10 mouse cellular contexts compared by ENCODE assay signal in the genomic region with DNA sequence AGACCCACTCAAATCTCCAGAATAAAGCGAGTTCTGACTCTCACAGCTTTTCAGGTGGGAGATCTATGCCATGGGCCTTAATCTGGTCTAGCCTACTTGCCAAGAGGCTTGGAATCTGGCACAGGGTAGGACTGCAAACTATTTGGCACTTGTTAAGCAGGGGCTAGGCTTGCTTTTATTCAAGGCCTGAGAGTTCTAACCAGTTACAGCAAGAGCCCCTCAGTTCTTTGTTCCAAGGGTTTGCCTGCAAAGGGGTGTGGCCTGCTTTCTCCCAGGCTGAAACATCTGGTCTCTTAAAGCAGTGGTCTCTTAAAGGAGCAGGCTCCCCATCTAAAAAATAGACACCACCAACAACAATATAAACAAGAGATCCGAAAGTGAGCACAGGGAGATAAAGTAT.
DNase-seq lines count a peak whose midpoint lies in the region; ATAC-seq lines count a peak whose summit lies in the region.
"Had no signal": no experiment of that assay in that cellular context is flagged by ENCODE, and none has a peak within 500 bp of the region (broad histone marks: within the 10 kb centered on the region; RNA-seq: fewer than 3 reads in every experiment).

No protein-coding gene starts in this region.

- 30% methylated on average over 2 of the region's 2 CpGs for WGBS in forebrain, embryonic 12.5 days
- WGBS in limb, embryonic 11.5 days, result 47% methylated on average over 2 of the region's 2 CpGs

- intact Hi-C loops in heart, postnatal 10 days (cut with DNase I), result no loop called here

- no peak overlapping the region for H3K9ac ChIP-seq in forebrain, embryonic 12.5 days
- H3K9ac ChIP-seq in limb, embryonic 11.5 days (ENCODE audit: low read length), result peak overlapping the region; percentile 57

- no peaks in the 10 kb centered on the region for H3K36me3 ChIP-seq in forebrain, embryonic 12.5 days (replicated peaks)
- no peaks in the 10 kb centered on the region for H3K36me3 ChIP-seq in limb, embryonic 11.5 days (ENCODE audit: control insufficient read depth, insufficient read depth, low read length)

- ATAC-seq in forebrain, embryonic 12.5 days (ENCODE audit: low FRiP score), result peak; percentile 92
- ATAC-seq in limb, embryonic 11.5 days (ENCODE audit: insufficient number of reproducible peaks, low FRiP score, low TSS enrichment, low read depth), result peak; percentile 94

- H3K4me2 ChIP-seq in forebrain, embryonic 12.5 days, result no peak overlapping the region
- no peak overlapping the region for H3K4me2 ChIP-seq in limb, embryonic 11.5 days (ENCODE audit: low read depth, severe bottlenecking)

- H3K27me3 ChIP-seq in forebrain, embryonic 12.5 days, result no peaks in the 10 kb centered on the region
- H3K27me3 ChIP-seq in limb, embryonic 11.5 days (ENCODE audit: control insufficient read depth, insufficient read depth, low read length), result no peaks in the 10 kb centered on the region

- H3K4me1 ChIP-seq in forebrain, embryonic 12.5 days, result peaks cover 5% of the 10 kb centered on the region; the same call in 1 of the 2 replicates
- H3K4me1 ChIP-seq in limb, embryonic 11.5 days (ENCODE audit: control insufficient read depth, insufficient read depth, low read length), result peaks cover 9% of the 10 kb centered on the region

- no peak overlapping the region for H3K4me3 ChIP-seq in forebrain, embryonic 12.5 days (replicated peaks)
- H3K4me3 ChIP-seq in limb, embryonic 11.5 days (ENCODE audit: low read depth, low read length), result no peak overlapping the region

- H3K27ac ChIP-seq in forebrain, embryonic 12.5 days, result peak overlapping the region; percentile 59; the same call in 1 of the 2 replicates
- H3K27ac ChIP-seq in limb, embryonic 11.5 days (replicated peaks; ENCODE audit: low read depth, low read length), result peak overlapping the region; percentile 85
- H3K27ac ChIP-seq: macrophage had no signal

- peak; percentile 11 to 31 for DNase-seq in heart, postnatal 10 days
- no peak for DNase-seq in heart, adult 8-10 months (ENCODE audit: low spot score)
- DNase-seq in R1 (ENCODE audit: low read depth, low spot score), result peak; percentile 87
- DNase-seq in limb, embryonic 11.5 days (ENCODE audit: low spot score), result peak; percentile 73
- DNase-seq in thymus, adult 18-20 months, result no peak
- DNase-seq in thymus, postnatal 10 days (ENCODE audit: low spot score in 2 of 2), result no peak
- no peak for DNase-seq in lung, postnatal 36 days
- DNase-seq: layer of hippocampus, postnatal 36 days had no signal

- H3K9me3 ChIP-seq in forebrain, embryonic 12.5 days, result no peaks in the 10 kb centered on the region
- H3K9me3 ChIP-seq in limb, embryonic 11.5 days (ENCODE audit: control insufficient read depth, low read length), result no peaks in the 10 kb centered on the region

Comparison
In these comparisons a context has a peak if more than half of its experiments do, and no peak if none do; other contexts are left out.
1. DNase-seq: peak in heart, postnatal 10 days (2 of 2), R1 (single experiment) and limb, embryonic 11.5 days (single experiment); none in heart, adult 8-10 months (single experiment), thymus, adult 18-20 months (0 of 2), thymus, postnatal 10 days (0 of 2) and lung, postnatal 36 days (single experiment).